Mouse (Mus musculus): Measurements from ENCODE around the gene Ksr1. TPM values are rescaled to one million over a fixed set of nuclear protein-coding genes. Genes with fewer than 3 reads are reported as not detected.

Ksr1 gene
- polyA plus RNA-seq, 1 experiment from 2014 or later = 3.3 TPM

DNA sequence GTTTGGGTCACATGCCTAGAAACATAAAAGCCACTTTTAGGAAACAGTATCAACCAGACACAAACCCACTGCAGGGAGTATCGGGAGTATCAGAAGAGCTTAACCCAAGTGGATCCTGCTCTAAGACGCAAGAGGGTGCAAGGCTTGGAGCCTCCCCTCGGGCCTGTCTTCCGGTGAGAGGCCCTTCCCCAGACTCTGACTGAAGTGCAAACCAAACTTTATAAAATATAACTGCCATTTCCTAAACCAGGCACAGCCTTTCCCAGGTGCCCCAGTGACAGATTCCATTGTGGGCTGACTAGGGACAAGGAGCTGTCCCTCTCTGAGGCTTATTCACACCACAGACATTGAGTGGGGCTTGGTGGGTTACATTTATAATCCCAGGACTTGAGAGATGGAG lies 123.4 kb downstream of the Ksr1 start:
- Histone ChIP-seq H3K9ac (0 out of 2 replicates have a peak overlapping the region, but pooled peaks have one; percentile 24), H3K27me3 (replicated peaks) (no peaks in the 10 kb centered on the region), H3K4me2 (peak overlapping the region; percentile 28; the same call in 1 of the 2 replicates), H3K4me3 (no peak overlapping the region), H3K4me1 (replicated peaks) (peaks cover 32% of the 10 kb centered on the region), H3K36me3 (peaks cover 72% of the 10 kb centered on the region), H3K9me3 (replicated peaks) (no peaks in the 10 kb centered on the region), H3K27ac (ENCODE audit: poor library complexity, severe bottlenecking) (peak overlapping the region; percentile 53)
- 67% methylated on average over 4 of the region's 4 CpGs for WGBS
- no peak for ATAC-seq (ENCODE audit: insufficient number of reproducible peaks, low FRiP score)

- Histone ChIP-seq H3K9me3 (replicated peaks) (no peaks in the 10 kb centered on the region), H3K36me3 (peaks cover 65% of the 10 kb centered on the region), H3K4me2 (no peak overlapping the region), H3K27ac (ENCODE audit: poor library complexity, severe bottlenecking) (no peak overlapping the region), H3K27me3 (replicated peaks) (no peaks in the 10 kb centered on the region), H3K4me1 (replicated peaks) (peaks cover 32% of the 10 kb centered on the region), H3K9ac (0 out of 2 replicates have a peak overlapping the region, but pooled peaks have one; percentile 6), H3K4me3 (no peak overlapping the region)
- ATAC-seq (ENCODE audit: insufficient number of reproducible peaks, low FRiP score) = no peak
- 78% methylated on average over 21 of the region's 21 CpGs for WGBS
These were observed 125.6 kb downstream of the Ksr1 start for GRCm38 (mm10) chr11:79020535-79021045.

DNA sequence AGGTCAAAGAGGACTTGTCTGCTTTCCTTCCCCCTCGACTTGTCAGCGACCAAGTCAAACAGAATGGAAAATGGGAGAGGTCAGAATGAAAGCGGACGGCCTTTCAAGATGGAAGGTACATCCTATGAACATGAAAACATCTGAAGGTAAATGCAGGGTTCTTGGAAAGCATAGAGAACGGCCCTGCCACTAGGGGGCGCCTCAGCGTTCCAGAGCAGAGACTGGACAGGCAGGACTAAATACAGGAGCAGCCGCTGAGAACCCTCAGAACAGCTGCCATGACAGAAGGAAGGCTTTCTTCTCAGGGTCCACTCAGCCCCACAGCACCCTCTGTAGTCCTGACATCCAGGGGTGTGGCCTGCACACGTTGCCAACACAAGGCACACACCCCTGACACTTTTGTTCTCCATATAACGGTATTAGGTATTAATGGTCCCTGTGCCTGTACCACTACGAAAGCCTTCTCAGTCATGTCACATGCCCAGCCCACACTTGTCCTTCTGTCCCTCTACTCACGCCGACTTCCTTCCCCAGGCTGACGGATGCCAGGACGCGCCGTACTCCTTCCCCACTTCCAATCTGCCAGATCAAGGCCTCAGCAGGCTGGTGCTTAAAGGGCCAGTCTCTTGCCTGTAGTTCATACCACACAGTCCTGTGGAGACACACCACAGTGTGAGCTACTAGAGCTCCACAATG lies 126.2 kb downstream of the Ksr1 start:
- H3K4me1 ChIP-seq (replicated peaks) = peaks cover 35% of the 10 kb centered on the region
- H3K9ac ChIP-seq = no peak overlapping the region
- no peak overlapping the region for H3K4me3 ChIP-seq
- no peak for ATAC-seq (ENCODE audit: insufficient number of reproducible peaks, low FRiP score)
- no peaks in the 10 kb centered on the region for H3K27me3 ChIP-seq (replicated peaks)
- H3K27ac ChIP-seq (ENCODE audit: poor library complexity, severe bottlenecking) = no peak overlapping the region
- 73% methylated on average over 17 of the region's 17 CpGs for WGBS
- H3K9me3 ChIP-seq (replicated peaks) = no peaks in the 10 kb centered on the region
- H3K4me2 ChIP-seq = no peak overlapping the region
- peaks cover 59% of the 10 kb centered on the region for H3K36me3 ChIP-seq

- no peaks in the 10 kb centered on the region for H3K27me3 ChIP-seq (replicated peaks)
- peaks cover 44% of the 10 kb centered on the region for H3K4me1 ChIP-seq (replicated peaks)
- no peaks in the 10 kb centered on the region for H3K9me3 ChIP-seq (replicated peaks)
- H3K27ac ChIP-seq (ENCODE audit: poor library complexity, severe bottlenecking) = no peak overlapping the region
- H3K4me3 ChIP-seq = no peak overlapping the region
- ATAC-seq (ENCODE audit: insufficient number of reproducible peaks, low FRiP score) = 0 out of 2 replicates have a peak, but pooled peaks have one; percentile 18
- peaks cover 51% of the 10 kb centered on the region for H3K36me3 ChIP-seq
- no peak overlapping the region for H3K4me2 ChIP-seq
- H3K9ac ChIP-seq = no peak overlapping the region
- 45% methylated on average over 11 of the region's 11 CpGs for WGBS
These were observed 127.1 kb downstream of the Ksr1 start for GRCm38 (mm10) chr11:79018954-79019704.

GRCm38 (mm10) chr11:79017161-79017606 lies 129.0 kb downstream of the Ksr1 start:
- Histone ChIP-seq H3K9me3 (replicated peaks) (no peaks in the 10 kb centered on the region), H3K36me3 (peaks cover 57% of the 10 kb centered on the region), H3K4me3 (no peak overlapping the region), H3K9ac (no peak overlapping the region), H3K27me3 (replicated peaks) (no peaks in the 10 kb centered on the region), H3K4me1 (replicated peaks) (peaks cover 29% of the 10 kb centered on the region), H3K27ac (ENCODE audit: poor library complexity, severe bottlenecking) (no peak overlapping the region), H3K4me2 (no peak overlapping the region)
- no peak for ATAC-seq (ENCODE audit: insufficient number of reproducible peaks, low FRiP score)
- 77% methylated on average over 7 of the region's 7 CpGs for WGBS

DNA sequence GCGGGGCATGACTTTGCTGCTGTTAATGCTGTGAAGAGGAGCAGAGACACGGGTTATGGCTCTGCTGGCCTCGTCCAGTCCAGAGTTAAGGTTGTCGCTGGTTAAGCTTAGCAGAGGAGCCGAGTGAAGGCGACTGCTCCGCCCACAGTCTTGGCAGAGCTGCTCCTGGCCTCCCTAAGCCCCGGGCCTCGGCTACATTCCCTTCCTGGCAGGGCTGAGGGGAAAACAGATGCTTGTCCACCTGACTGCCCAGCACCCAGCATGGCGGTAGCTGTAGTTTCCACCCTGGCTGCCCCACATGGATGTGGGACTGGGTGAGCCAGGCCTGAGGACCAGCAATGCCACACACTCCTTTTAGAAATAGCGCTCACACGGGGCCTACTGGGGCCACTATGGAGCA lies 130.0 kb downstream of the Ksr1 start:
- Histone ChIP-seq H3K27me3 (replicated peaks) (no peaks in the 10 kb centered on the region), H3K4me1 (replicated peaks) (peaks cover 26% of the 10 kb centered on the region), H3K27ac (ENCODE audit: poor library complexity, severe bottlenecking) (no peak overlapping the region), H3K9ac (no peak overlapping the region), H3K4me2 (no peak overlapping the region), H3K4me3 (no peak overlapping the region), H3K36me3 (peaks cover 52% of the 10 kb centered on the region), H3K9me3 (replicated peaks) (no peaks in the 10 kb centered on the region)
- no peak for ATAC-seq (ENCODE audit: insufficient number of reproducible peaks, low FRiP score)
- 52% methylated on average over 12 of the region's 12 CpGs for WGBS

- Histone ChIP-seq H3K9ac (no peak overlapping the region), H3K4me2 (no peak overlapping the region), H3K4me3 (no peak overlapping the region), H3K9me3 (replicated peaks) (no peaks in the 10 kb centered on the region), H3K27ac (ENCODE audit: poor library complexity, severe bottlenecking) (no peak overlapping the region), H3K27me3 (replicated peaks) (no peaks in the 10 kb centered on the region), H3K36me3 (peaks cover 47% of the 10 kb centered on the region), H3K4me1 (replicated peaks) (peaks cover 26% of the 10 kb centered on the region)
- WGBS = 92% methylated on average over 24 of the region's 24 CpGs
- ATAC-seq (ENCODE audit: insufficient number of reproducible peaks, low FRiP score) = no peak
These were observed 130.5 kb downstream of the Ksr1 start for GRCm38 (mm10) chr11:79015660-79016215.

DNA sequence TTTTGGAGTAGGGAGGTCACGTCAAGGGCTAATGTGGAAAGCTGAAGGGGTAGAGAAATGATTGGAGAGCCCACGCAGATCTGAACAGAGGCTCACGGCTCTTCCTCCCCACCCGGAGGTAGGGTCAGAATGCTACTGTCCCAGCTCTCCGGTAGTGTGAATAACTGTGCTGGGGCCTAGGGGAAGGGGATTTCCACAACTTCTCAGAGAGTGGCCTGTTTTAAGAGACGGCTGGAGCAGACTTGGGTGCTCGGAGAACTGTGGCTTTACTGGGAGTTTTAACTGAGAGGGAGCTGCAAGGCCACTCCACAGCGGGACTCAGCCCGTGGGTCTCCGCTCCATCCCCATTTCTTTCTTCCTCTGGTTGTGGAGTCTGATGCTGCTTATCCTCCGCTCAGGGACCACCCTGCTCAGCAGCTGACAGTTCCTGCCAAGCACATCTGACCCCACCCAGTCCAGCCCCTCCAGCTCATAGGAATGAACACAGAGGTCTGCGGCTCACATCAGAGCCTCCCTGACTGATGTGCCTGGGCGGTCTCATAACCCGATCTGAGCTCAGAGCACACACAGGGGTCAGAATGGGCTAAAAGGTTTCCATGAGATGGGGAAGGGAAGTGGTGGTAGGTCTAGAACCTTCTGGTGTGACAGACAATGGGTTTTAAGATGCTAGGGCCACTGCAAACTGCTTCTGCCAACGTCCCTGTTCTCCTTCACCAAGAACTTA lies 131.4 kb downstream of the Ksr1 start:
- 63% methylated on average over 15 of the region's 15 CpGs for WGBS

DNA sequence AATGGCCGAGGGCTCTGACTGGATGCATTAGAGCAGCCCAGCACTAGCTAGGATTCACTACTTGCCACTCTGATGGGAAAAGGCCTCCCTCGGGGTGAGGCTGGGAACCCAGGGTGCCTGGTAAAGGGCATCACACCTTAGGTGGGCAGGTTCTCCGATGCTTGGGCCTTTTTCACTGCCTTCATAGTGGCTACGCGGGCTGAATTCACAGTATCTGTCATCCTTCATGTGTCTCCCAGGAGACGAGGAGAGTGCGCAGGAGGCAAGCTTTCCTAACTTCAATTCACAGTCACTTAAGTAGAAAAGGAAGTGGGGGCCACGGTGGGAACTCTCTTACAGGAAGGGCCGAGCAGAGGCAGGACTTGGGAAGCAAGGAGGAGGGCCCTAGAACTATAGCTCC lies 132.4 kb downstream of the Ksr1 start:
- peaks cover 16% of the 10 kb centered on the region for H3K4me1 ChIP-seq (replicated peaks)
- no peaks in the 10 kb centered on the region for H3K9me3 ChIP-seq (replicated peaks)
- H3K36me3 ChIP-seq = peaks cover 28% of the 10 kb centered on the region
- no peak overlapping the region for H3K4me3 ChIP-seq
- no peak overlapping the region for H3K4me2 ChIP-seq
- no peak overlapping the region for H3K9ac ChIP-seq
- H3K27ac ChIP-seq (ENCODE audit: poor library complexity, severe bottlenecking) = no peak overlapping the region
- H3K27me3 ChIP-seq (replicated peaks) = no peaks in the 10 kb centered on the region
- ATAC-seq (ENCODE audit: insufficient number of reproducible peaks, low FRiP score) = no peak
- 68% methylated on average over 9 of the region's 9 CpGs for WGBS

More for the DNA sequence above, 131.4 kb downstream of the Ksr1 start:
- ATAC-seq (ENCODE audit: insufficient number of reproducible peaks, low FRiP score) = no peak
- Histone ChIP-seq H3K4me1 (replicated peaks) (peaks cover 16% of the 10 kb centered on the region), H3K27me3 (replicated peaks) (no peaks in the 10 kb centered on the region), H3K27ac (ENCODE audit: poor library complexity, severe bottlenecking) (no peak overlapping the region), H3K9ac (peak overlapping the region; percentile 6; the same call in 1 of the 2 replicates), H3K36me3 (peaks cover 37% of the 10 kb centered on the region), H3K9me3 (replicated peaks) (no peaks in the 10 kb centered on the region), H3K4me2 (no peak overlapping the region), H3K4me3 (no peak overlapping the region)

DNA sequence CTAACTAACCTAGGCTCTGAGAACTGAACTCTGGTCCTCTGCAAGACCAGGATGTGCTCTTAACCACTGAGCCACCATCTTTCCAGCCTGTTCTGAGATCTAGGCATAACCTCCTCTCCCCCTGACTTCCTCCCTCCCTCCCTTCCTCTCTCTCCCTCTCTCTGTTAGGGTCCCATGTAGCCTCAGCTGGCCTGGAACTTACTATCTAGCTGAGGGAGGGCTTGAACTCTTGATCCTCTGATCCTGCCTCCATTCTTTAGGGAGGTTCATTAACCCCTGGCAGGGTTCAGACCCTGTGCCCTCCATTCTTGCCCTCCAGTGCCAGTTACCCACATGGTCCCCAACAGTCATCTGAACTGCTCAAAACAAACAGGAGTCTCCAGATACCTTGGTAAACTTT lies 133.2 kb downstream of the Ksr1 start:
- Histone ChIP-seq H3K4me1 (replicated peaks) (peaks cover 16% of the 10 kb centered on the region), H3K4me2 (no peak overlapping the region), H3K9me3 (replicated peaks) (no peaks in the 10 kb centered on the region), H3K27ac (ENCODE audit: poor library complexity, severe bottlenecking) (no peak overlapping the region), H3K27me3 (replicated peaks) (no peaks in the 10 kb centered on the region), H3K4me3 (no peak overlapping the region), H3K36me3 (peaks cover 21% of the 10 kb centered on the region), H3K9ac (no peak overlapping the region)
- ATAC-seq (ENCODE audit: insufficient number of reproducible peaks, low FRiP score) = no peak
